Mouse (Mus musculus) gastrocnemius, adult 8-10 months (tissue): ENCODE results near the gene Ldb1. TPM values are rescaled to one million over a fixed set of nuclear protein-coding genes. Genes with fewer than 3 reads are reported as not detected.

Experiments used
- DNase-seq, 2 experiments: peaks; one replicate each; pipeline ENCODE4 v3.0.0; 2022; ENCODE audit warnings: low spot score in 2 of 2
- total RNA-seq, 4 experiments: library from RNA; stranded (reverse); gene quantifications; 2 replicates each; pipeline ENCODE4 v1.2.4; 2022

Gene Ldb1
- total RNA-seq, 4 experiments from 2014 or later = 13.3 to 19.7 (median 17.0) TPM

DNA sequence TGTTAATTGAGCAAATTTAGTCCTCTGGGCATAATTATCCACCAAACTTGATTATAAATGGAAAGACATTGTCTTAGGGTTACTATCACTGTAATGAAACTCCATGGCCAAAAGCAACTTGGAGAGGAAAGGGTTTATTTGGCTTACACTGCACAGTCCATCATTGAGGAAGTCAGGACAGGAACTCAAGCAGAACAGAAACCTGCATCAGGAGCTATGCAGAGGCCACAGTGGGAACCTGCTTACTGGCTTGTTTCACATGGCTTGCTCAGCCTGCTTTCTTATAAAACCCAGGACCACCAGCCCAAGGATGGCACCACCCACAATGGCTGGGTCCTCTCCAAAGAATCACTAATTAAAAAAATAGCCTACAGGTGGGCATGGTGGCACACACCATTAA, 60.6 kb downstream of the Ldb1 start:
- no peak for DNase-seq

Other genes starting within 250 kb of the Ldb1 start
- under 1 TPM; 0.39 to 0.78 (median 0.58) TPM for gene Kcnip2, start 229.2 kb downstream of the Ldb1 start, total RNA-seq
- 10 to 100 TPM; 11.2 to 12.5 (median 12.1) TPM for gene Armh3, start 46.7 kb downstream of the Ldb1 start, total RNA-seq
- 1 to 10 TPM; 3.4 to 5.1 (median 4.1) TPM for gene Hps6, start 41.7 kb downstream of the Ldb1 start, total RNA-seq
- 10 to 100 TPM; 13.0 to 22.8 (median 14.7) TPM for gene Pprc1, start 328 bp downstream of the Ldb1 start, total RNA-seq
- gene Nolc1, start 30.6 kb upstream of the Ldb1 start, total RNA-seq = 10 to 100 TPM; 17.4 to 21.4 (median 20.1) TPM
- gene Elovl3, start 86.7 kb upstream of the Ldb1 start, total RNA-seq = not detected
- 1 to 10 TPM; 1.8 to 8.3 (median 5.1) TPM for gene Pitx3, start 103.1 kb upstream of the Ldb1 start, total RNA-seq
- 10 to 100 TPM; 39.3 to 52.2 (median 46.2) TPM for gene Gbf1, start 107.3 kb upstream of the Ldb1 start, total RNA-seq